Mouse (Mus musculus): ENCODE measurements around the gene Tmem139. TPM values are rescaled to one million over a fixed set of nuclear protein-coding genes. Genes with fewer than 3 reads are reported as not detected.

The Tmem139 gene
- not detected in 4 replicates for total RNA-seq (2023; ENCODE audit: inconsistent age)

DNA sequence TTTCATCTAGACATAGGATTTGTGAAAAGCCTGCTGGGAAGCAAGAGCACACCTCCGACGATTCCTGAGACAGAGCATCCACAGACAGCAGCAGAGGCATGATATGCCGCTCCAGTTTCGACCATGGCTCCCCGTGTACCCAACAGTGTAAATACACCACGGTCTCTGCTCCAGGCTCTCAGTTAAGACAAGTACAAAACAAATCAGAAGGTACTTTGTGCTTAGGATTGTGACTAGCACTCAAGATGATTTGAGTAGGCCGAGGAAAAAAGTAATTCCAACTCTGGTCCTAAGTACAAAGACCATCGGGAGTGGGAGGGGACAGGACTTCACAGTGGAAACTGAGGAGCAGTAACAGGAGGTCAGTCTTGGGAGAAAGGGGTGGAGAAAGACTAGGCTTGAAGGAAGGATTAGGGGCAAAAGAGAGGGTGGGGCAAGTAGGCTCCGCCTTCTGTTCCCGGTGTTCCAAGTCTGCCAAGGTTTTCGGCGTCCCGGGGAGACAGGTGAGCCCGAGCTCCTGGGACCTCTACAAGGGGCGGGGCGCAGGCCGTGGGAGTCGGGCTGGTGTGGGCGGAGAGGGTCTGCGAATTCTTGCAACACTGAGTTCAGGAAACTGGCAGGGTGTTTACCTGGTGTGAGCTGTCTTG lies at the start of gene Tmem139:
TSS of gene Tmem139 (plus strand) at position 447 of the 647 bp plus-strand sequence.

GRCm38 (mm10) chr6:42215028-42215427 lies 46.7 kb upstream of the Tmem139 start, which contains the start of gene Tas2r144:
Gene Tas2r144, plus strand, starts transcription at chr6:42215328.

DNA sequence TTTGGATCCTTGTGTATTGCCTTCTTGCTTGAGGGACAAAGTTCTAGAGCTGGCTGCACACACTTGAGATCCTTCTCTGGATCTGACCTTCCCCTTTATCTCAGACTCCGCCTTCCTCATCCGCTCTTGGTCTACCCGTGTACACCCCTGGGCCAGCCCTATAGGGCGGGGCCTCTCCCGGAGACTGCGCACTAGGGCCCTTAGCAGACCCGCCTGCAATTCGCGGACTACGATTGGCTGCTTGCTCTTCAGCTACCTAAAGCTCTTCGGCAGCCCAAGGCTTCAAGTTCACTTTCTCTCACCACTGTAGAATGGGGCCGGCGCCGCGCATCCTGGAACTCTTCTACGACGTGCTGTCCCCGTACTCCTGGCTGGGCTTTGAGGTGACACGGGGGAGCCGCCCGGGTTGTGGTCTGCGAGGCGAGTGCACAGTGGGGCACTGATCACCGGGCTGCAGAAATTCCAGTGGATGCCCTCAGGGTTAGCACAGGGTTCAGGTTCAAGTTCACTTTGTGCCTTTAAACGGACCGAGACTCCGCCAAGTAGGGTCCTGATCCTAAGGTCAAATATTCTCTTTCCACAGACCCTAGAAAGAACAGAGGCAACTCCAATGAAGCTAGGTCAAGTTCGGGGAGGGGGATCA lies 15.9 kb upstream of the Tmem139 start, which contains the start of gene Gstk1:
TSS of gene Gstk1 (plus strand) at position 225 of the 643 bp plus-strand sequence.

GRCm38 (mm10) chr6:42264626-42265312 lies 3.0 kb downstream of the Tmem139 start, which contains the start of gene Casp2:
Gene Casp2, plus strand, starts transcription at chr6:42264985.

DNA sequence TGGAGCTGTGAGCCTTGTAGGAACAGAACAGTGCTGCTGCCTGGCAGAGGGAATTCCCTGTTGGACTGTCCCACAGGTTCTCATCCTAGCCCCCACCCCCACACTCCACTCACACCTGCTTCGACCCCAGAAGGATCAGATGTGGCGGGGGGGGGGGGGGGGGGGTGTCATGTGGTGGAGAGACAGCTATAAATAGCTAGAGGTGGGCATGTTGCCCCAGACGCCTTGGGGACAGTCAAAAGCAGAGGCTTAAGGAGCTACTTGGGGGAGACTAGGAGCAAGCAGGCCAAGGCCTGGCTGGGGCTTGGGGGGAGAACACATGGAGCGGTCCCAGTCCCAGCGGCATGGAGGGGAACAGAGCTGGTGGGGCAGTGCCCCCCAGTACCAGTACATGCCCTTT lies 24.7 kb downstream of the Tmem139 start, which contains the start of gene Clcn1:
TSS of gene Clcn1 (plus strand) at position 238 of the 400 bp plus-strand sequence.

Other genes with a start within 250 kb of the Tmem139 start
- gene Sva, start 223.6 kb upstream of the Tmem139 start, total RNA-seq (2023; ENCODE audit: inconsistent age), result not detected in 4 replicates
- gene Tas2r139, start 121.0 kb upstream of the Tmem139 start, total RNA-seq (2023; ENCODE audit: inconsistent age), result not detected in 4 replicates
- not detected in 4 replicates for gene Tas2r144, start 46.6 kb upstream of the Tmem139 start, total RNA-seq (2023; ENCODE audit: inconsistent age)
- 7.1 to 9.4 TPM (median 7.4 TPM) in 4 replicates for gene Gstk1, start 16.0 kb upstream of the Tmem139 start, total RNA-seq (2023; ENCODE audit: inconsistent age)
- 119 to 124 TPM (median 122 TPM) in 4 replicates for gene Casp2, start 3.0 kb downstream of the Tmem139 start, total RNA-seq (2023; ENCODE audit: inconsistent age)
- gene Clcn1, start 24.7 kb downstream of the Tmem139 start, total RNA-seq (2023; ENCODE audit: inconsistent age), result 1.4 to 2.7 TPM (median 1.7 TPM) in 4 replicates
- 0.13 TPM in 1 of 4 replicates, not detected in the others for gene Fam131b, start 62.7 kb downstream of the Tmem139 start, total RNA-seq (2023; ENCODE audit: inconsistent age)
- 73.9 to 79.6 TPM (median 78.8 TPM) in 4 replicates for gene Zyx, start 87.7 kb downstream of the Tmem139 start, total RNA-seq (2023; ENCODE audit: inconsistent age)
- gene Epha1, start 111.3 kb downstream of the Tmem139 start, total RNA-seq (2023; ENCODE audit: inconsistent age), result 0.22 TPM in 1 of 4 replicates, not detected in the others
- gene Tas2r143, start 138.3 kb downstream of the Tmem139 start, total RNA-seq (2023; ENCODE audit: inconsistent age), result 0.60 to 1.0 TPM (median 0.86 TPM) in 3 of 4 replicates, not detected in the other
- gene Tas2r135, start 143.5 kb downstream of the Tmem139 start, total RNA-seq (2023; ENCODE audit: inconsistent age), result 0.81 TPM in 1 of 4 replicates, not detected in the others
- gene Tas2r126, start 172.6 kb downstream of the Tmem139 start, total RNA-seq (2023; ENCODE audit: inconsistent age), result 0.78 TPM in 1 of 4 replicates, not detected in the others
- not detected in 4 replicates for gene Olfr458, start 203.2 kb downstream of the Tmem139 start, total RNA-seq (2023; ENCODE audit: inconsistent age)
- gene Olfr457, start 214.4 kb downstream of the Tmem139 start, total RNA-seq (2023; ENCODE audit: inconsistent age), result not detected in 4 replicates
- not detected in 4 replicates for gene Olfr456, start 225.2 kb downstream of the Tmem139 start, total RNA-seq (2023; ENCODE audit: inconsistent age)

Measured in B cell, adult (primary cell).